8 mouse cellular contexts compared by ENCODE assay signal in genomic region chr2:27428071-27428470, GRCm38 (mm10). TPM values are rescaled to one million over a fixed set of nuclear protein-coding genes. Genes with fewer than 3 reads are reported as not detected.
DNase-seq lines count a peak whose midpoint lies in the region; ATAC-seq and TF ChIP-seq lines count a peak whose summit lies in the region.

No protein-coding gene starts in this region.

- WGBS in lung, postnatal 0 days, result 0% methylated on average over 4 of the region's 4 CpGs

- H3K9ac ChIP-seq in lung, postnatal 0 days (replicated peaks; ENCODE audit: low read depth), result no peak overlapping the region

- intact Hi-C loops in heart, postnatal 14 days (cut with DNase I), result loop anchor here (1.0 kb wide), 1 partner anchor 139 kb away; no protein-coding TSS in a partner anchor

- 0 out of 2 replicates have a peak, but pooled peaks have one; percentile 46 for ATAC-seq in erythroid progenitor cell, adult 5-6 weeks (replicated peaks; ENCODE audit: low FRiP score, poor library complexity, severe bottlenecking)
- no peak for ATAC-seq in lung, postnatal 0 days

- H3K9me3 ChIP-seq in lung, postnatal 0 days (ENCODE audit: low read length), result no peaks in the 10 kb centered on the region

- no peak overlapping the region for H3K27ac ChIP-seq in lung, postnatal 0 days (ENCODE audit: low read length)

- no peak overlapping the region for H3K4me3 ChIP-seq in lung, postnatal 0 days (ENCODE audit: low read depth, low read length)

- no peaks in the 10 kb centered on the region for H3K36me3 ChIP-seq in lung, postnatal 0 days (ENCODE audit: insufficient read depth, low read length)

- no peaks in the 10 kb centered on the region for H3K27me3 ChIP-seq in lung, postnatal 0 days (replicated peaks; ENCODE audit: insufficient read depth, low read length)

- H3K4me2 ChIP-seq in lung, postnatal 0 days (replicated peaks; ENCODE audit: low read depth, low read length), result no peak overlapping the region

- no peak for TF ChIP-seq EP300 in lung, postnatal 0 days (IDR thresholded peaks at IDR 0.05)

- H3K4me1 ChIP-seq in lung, postnatal 0 days (ENCODE audit: insufficient read depth, low read depth, low read length), result peaks cover 18% of the 10 kb centered on the region

- peak; percentile 99 for TF ChIP-seq CTCF in lung, postnatal 0 days (IDR thresholded peaks at IDR 0.05)

- DNase-seq in ES-CJ7 (ENCODE audit: low read depth, low spot score), result peak; percentile 86
- peak; percentile 69 for DNase-seq in brain, embryonic 18.5 days (ENCODE audit: low read depth, low spot score)
- DNase-seq in heart, postnatal 14 days, result peak; percentile 84 to 91
- peak; percentile 73 to 90 for DNase-seq in layer of hippocampus, adult 18-20 months (ENCODE audit: low spot score in 2 of 2)
- DNase-seq in lung, postnatal 0 days (ENCODE audit: low spot score), result peak; percentile 89
- peak; percentile 59 for DNase-seq in retina, adult 2 months (ENCODE audit: low read depth, low spot score)
- DNase-seq in thymus, postnatal 10 days (ENCODE audit: low spot score in 2 of 2), result peak; percentile 77 to 90

RNA-seq across cellular contexts. Expression of gene Vav2, which starts 1.2 kb away (rescaled TPM):
- 1.7 and 3.6 TPM in 2 replicates for total RNA-seq in erythroid progenitor cell, adult 5-6 weeks (2015; ENCODE audit: low replicate concordance)
- 2.2 and 10.7 TPM in 2 replicates for total RNA-seq in erythroid progenitor cell, adult 5-6 weeks (2017; ENCODE audit: low replicate concordance)
- total RNA-seq in heart, postnatal 14 days (2021), result 10 to 100 TPM; 14.4 to 15.0 TPM
- 1 to 10 TPM; 7.8 to 9.2 TPM for total RNA-seq in layer of hippocampus, adult 18-20 months (2021)
- 11.8 and 12.1 TPM in 2 replicates for polyA plus RNA-seq in lung, postnatal 0 days (2015; fragmentation: Nextera tagmentation; extraction: Ambion mirVana)

RNA-seq across cellular contexts. Expression of gene Brd3os, which starts 14.1 kb away (rescaled TPM):
- total RNA-seq in erythroid progenitor cell, adult 5-6 weeks (2015; ENCODE audit: low replicate concordance), result not detected in 2 replicates
- 1.2 TPM in 1 of 2 replicates, not detected in the other for total RNA-seq in erythroid progenitor cell, adult 5-6 weeks (2017; ENCODE audit: low replicate concordance)
- 1 to 10 TPM; 1.2 TPM for total RNA-seq in heart, postnatal 14 days (2021)
- total RNA-seq in layer of hippocampus, adult 18-20 months (2021), result 10 to 100 TPM; 21.6 to 24.3 TPM
- 3.4 and 3.8 TPM in 2 replicates for polyA plus RNA-seq in lung, postnatal 0 days (2015; fragmentation: Nextera tagmentation; extraction: Ambion mirVana)

Comparison
In these comparisons a context has a peak if more than half of its experiments do, and no peak if none do; other contexts are left out.
1. RNA of gene Brd3os, which starts 14.1 kb away (total RNA-seq): 21.6 to 24.3 TPM in layer of hippocampus, adult 18-20 months; 1.2 TPM in heart, postnatal 14 days and 1.2 TPM in erythroid progenitor cell, adult 5-6 weeks; every median in the first group is over 10 times any median in the second.
2. Peak in every context shown above with its lines, with median percentiles within 50 percentile points of each other: DNase-seq.